Mouse (Mus musculus) midbrain, embryonic 13.5 days (tissue): ENCODE measurements around the gene 2700081O15Rik. TPM values are rescaled to one million over a fixed set of nuclear protein-coding genes. Genes with fewer than 3 reads are reported as not detected.

ENCODE experiments used
- ATAC-seq: fragments of 200-750 bp; cut with Nextera tagmentation; 2 replicates; pipeline ENCODE4 v1.8.0; 2017; ENCODE audit warnings: mild to moderate bottlenecking, moderate TSS enrichment, moderate library complexity
- H3K27ac ChIP-seq: fragments of 300-500 bp; sonication (generic); 2 replicates; pipeline ENCODE4 v1.5.1; 2015; ENCODE audit warnings: inconsistent platforms, mild to moderate bottlenecking, moderate library complexity
- H3K27me3 ChIP-seq: fragments of 300-500 bp; sonication (generic); 2 replicates; pipeline ENCODE4 v1.6.1; 2015; ENCODE audit warnings: mild to moderate bottlenecking, inconsistent platforms
- H3K36me3 ChIP-seq: fragments of 300-500 bp; sonication (generic); 2 replicates; pipeline ENCODE4 v1.6.1; 2015; ENCODE audit warnings: mild to moderate bottlenecking, inconsistent platforms
- H3K4me1 ChIP-seq: fragments of 300-500 bp; sonication (generic); replicated peaks from 2 replicates; pipeline ENCODE4 v1.6.1; 2015; ENCODE audit warnings: inconsistent platforms
- H3K4me2 ChIP-seq: fragments of 300-500 bp; sonication (generic); replicated peaks from 2 replicates; pipeline ENCODE4 v1.6.1; 2015; ENCODE audit warnings: moderate library complexity, mild to moderate bottlenecking, inconsistent platforms
- H3K4me3 ChIP-seq: fragments of 300-500 bp; sonication (generic); replicated peaks from 2 replicates; pipeline ENCODE4 v1.5.1; 2015; ENCODE audit warnings: mild to moderate bottlenecking, inconsistent platforms
- H3K9ac ChIP-seq: fragments of 300-500 bp; sonication (generic); replicated peaks from 2 replicates; pipeline ENCODE4 v1.6.1; 2015; ENCODE audit warnings: mild to moderate bottlenecking, inconsistent platforms
- H3K9me3 ChIP-seq: fragments of 300-500 bp; sonication (generic); 2 replicates; pipeline ENCODE4 v1.6.1; 2016; ENCODE audit warnings: mild to moderate bottlenecking, inconsistent platforms
- WGBS: fragments of 180-500 bp; shearing (Covaris S2); methylation state at CpG from one replicate; pipeline ENCODE4 v1.1.7; 2015; 5-methylcytosine and 5-hydroxymethylcytosine counted together
- microRNA-seq: library from miRNA; unstranded; fragments of <30 nt; microRNA quantifications from one replicate; pipeline ENCODE4, GENCODE M21; 2016
- polyA plus RNA-seq: library from polyadenylated mRNA; unstranded; fragments of >200 nt; fragmentation: Nextera tagmentation; extraction: Ambion mirVana; gene quantifications from 2 replicates; pipeline ENCODE4 v1.2.1, GENCODE M21; 2015

The 2700081O15Rik gene
- polyA plus RNA-seq, 1 experiment from 2014 or later = 17.5 TPM

DNA sequence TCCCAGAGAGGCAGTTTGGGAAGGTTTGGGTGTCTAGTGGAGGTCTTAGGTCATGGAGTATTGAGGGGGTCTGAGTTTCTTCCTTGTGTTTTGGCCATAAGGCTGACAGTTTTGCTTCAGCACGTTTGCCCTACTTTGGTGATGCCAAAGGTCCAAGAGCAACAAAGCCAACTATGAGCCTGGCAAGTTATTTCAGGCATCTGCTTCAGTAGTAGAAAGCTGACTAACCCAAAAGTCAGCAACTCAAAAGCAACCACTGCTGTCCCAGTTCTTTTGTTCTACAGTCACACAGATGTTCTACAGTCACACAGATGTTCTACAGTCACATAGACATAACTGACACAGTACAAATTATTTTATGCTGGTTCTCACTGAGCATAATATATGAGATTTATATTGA is 28.2 kb downstream of the 2700081O15Rik start:
- 93% methylated on average over 1 of the region's 1 CpGs for WGBS
- H3K4me1 ChIP-seq = peaks cover 9% of the 10 kb centered on the region; the same call in 1 of the 2 replicates
- no peak for ATAC-seq

DNA sequence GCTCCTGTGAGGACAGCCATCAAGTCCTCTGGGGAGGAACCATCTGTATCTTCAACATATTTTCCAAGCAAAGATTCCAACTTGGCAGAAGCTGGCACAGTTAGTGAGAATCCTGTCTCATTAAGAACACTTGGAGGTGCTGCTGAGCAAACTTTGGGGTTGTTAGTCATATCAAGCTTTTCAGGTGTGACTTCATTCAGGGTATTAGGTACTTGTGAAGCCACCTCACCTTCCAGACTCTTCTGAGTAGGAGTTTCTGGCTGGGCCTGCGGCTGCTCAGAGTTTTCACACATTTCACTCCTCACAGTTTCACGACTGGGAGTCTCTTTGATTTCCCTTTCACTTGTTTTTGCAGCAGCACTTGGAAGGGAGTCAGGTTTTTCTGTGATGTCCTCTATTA is 39.4 kb downstream of the 2700081O15Rik start:
- no peak overlapping the region for H3K4me2 ChIP-seq
- no peak overlapping the region for H3K9ac ChIP-seq
- no peak for ATAC-seq
- 0 out of 2 replicates have a peak, but pooled peaks cover 16% of the 10 kb centered on the region for H3K4me1 ChIP-seq
- no peak overlapping the region for H3K27ac ChIP-seq
- H3K9me3 ChIP-seq = no peaks in the 10 kb centered on the region
- no peaks in the 10 kb centered on the region for H3K27me3 ChIP-seq
- no peak overlapping the region for H3K4me3 ChIP-seq
- peaks cover 19% of the 10 kb centered on the region; the same call in 1 of the 2 replicates for H3K36me3 ChIP-seq
- 86% methylated on average over 2 of the region's 2 CpGs for WGBS

More for the DNA sequence above, 28.2 kb downstream of the 2700081O15Rik start:
- 0 out of 2 replicates have a peak, but pooled peaks cover 3% of the 10 kb centered on the region for H3K9me3 ChIP-seq
- H3K4me2 ChIP-seq = no peak overlapping the region
- H3K27ac ChIP-seq = no peak overlapping the region
- H3K4me3 ChIP-seq = no peak overlapping the region
- H3K9ac ChIP-seq = no peak overlapping the region
- H3K36me3 ChIP-seq = peaks cover 38% of the 10 kb centered on the region
- no peaks in the 10 kb centered on the region for H3K27me3 ChIP-seq

DNA sequence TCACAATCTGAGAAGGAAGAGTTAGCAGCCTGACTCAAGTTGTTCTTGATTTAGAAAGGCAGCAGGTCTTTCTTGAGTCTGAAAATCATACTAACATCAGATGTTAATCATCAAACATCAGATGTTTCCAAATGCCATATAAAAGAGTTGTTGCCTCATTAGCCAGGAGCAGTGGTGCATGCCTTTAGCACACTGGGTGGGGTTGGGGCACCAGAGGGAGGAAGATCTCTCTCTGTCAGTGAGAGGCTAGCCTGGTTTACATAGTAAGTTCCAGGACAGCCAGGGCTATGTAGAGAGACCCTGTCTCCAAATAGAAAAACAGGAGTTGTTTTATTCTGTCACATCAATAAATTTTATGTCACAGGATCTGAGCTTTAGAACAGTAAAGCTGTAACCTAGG is 41.5 kb downstream of the 2700081O15Rik start:
- Histone ChIP-seq H3K4me1 (0 out of 2 replicates have a peak, but pooled peaks cover 16% of the 10 kb centered on the region), H3K9ac (no peak overlapping the region), H3K27me3 (no peaks in the 10 kb centered on the region), H3K27ac (no peak overlapping the region), H3K9me3 (no peaks in the 10 kb centered on the region), H3K36me3 (peaks cover 24% of the 10 kb centered on the region; the same call in 1 of the 2 replicates), H3K4me3 (no peak overlapping the region), H3K4me2 (no peak overlapping the region)
- ATAC-seq = no peak

DNA sequence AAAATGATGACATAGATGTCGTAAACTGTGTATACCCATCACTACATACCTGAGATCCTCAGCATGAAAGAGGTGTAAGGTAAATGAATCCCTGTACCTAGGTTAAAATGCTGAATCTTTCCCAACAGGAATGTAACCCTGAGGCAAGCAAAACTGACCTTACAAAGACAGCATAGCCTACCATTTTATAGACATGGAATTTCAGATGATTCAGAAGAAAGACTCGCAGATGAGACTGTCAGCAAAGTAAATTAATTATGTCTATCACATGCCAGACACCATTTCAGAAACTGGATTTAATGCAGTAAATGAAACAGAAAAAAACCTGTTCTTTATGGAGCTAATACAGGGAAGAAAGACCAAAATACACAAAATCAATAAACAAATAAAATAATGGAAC is 41.9 kb downstream of the 2700081O15Rik start:
- no peak overlapping the region for H3K4me2 ChIP-seq

DNA sequence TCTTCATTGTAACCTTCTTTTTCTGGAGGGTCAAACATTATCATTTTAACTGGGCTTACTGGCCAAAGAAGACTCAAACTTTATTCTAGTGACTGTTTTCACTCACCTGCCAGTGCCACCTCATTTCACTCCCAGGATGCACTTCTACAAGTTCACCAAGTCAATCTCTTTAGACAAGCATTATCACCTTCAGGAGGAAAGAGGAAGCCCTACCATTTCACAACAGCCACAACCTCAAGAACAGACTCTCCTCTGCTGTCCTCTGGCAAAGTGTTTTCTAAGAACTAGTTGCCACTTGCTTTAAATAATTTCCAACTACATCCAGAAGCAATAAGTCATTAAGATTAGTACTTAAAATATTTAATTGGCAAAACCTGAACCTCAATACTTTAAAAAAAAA is 50.5 kb downstream of the 2700081O15Rik start:
- no peak overlapping the region for H3K4me2 ChIP-seq
- H3K36me3 ChIP-seq = peaks cover 28% of the 10 kb centered on the region
- H3K9ac ChIP-seq = no peak overlapping the region
- no peaks in the 10 kb centered on the region for H3K27me3 ChIP-seq
- H3K27ac ChIP-seq = no peak overlapping the region
- peaks cover 6% of the 10 kb centered on the region; the same call in 1 of the 2 replicates for H3K4me1 ChIP-seq
- H3K9me3 ChIP-seq = no peaks in the 10 kb centered on the region
- H3K4me3 ChIP-seq = no peak overlapping the region
- no peak for ATAC-seq

More for the DNA sequence above, 41.9 kb downstream of the 2700081O15Rik start:
- Histone ChIP-seq H3K4me1 (0 out of 2 replicates have a peak, but pooled peaks cover 16% of the 10 kb centered on the region), H3K9ac (no peak overlapping the region), H3K9me3 (no peaks in the 10 kb centered on the region), H3K4me3 (no peak overlapping the region), H3K27ac (no peak overlapping the region), H3K27me3 (no peaks in the 10 kb centered on the region), H3K36me3 (peaks cover 24% of the 10 kb centered on the region; the same call in 1 of the 2 replicates)
- WGBS = 86% methylated on average over 2 of the region's 2 CpGs
- no peak for ATAC-seq

DNA sequence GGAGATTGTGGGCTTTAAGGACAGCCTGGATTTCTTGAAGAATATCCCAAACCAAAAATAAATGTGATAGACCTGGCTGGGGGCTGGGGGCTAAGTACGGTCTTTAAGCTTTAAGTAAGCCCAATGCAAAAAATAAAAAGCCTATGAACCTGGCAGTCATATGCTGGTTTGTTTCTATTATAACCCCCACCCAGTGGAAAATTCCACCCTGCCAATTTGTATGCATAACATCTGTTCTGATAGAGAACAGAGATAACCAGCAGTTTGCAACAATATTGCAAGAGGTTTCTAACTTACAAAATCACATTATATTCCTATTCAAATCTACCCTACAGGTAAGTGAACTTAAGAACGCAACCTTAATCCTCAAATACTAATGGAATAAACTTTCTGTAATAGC is 53.2 kb downstream of the 2700081O15Rik start:
- H3K4me1 ChIP-seq = peaks cover 6% of the 10 kb centered on the region; the same call in 1 of the 2 replicates
- peaks cover 30% of the 10 kb centered on the region for H3K36me3 ChIP-seq
- H3K27me3 ChIP-seq = no peaks in the 10 kb centered on the region
- no peak overlapping the region for H3K4me2 ChIP-seq
- H3K4me3 ChIP-seq = no peak overlapping the region
- WGBS = 94% methylated on average over 2 of the region's 2 CpGs
- no peak overlapping the region for H3K9ac ChIP-seq
- ATAC-seq = no peak
- H3K27ac ChIP-seq = no peak overlapping the region
- no peaks in the 10 kb centered on the region for H3K9me3 ChIP-seq

Small RNA genes lying within 50 kb of the gene (microRNA-seq; reads per million reads assigned to microRNA genes)
- 5.2 reads per million, percentile 21 among the genes with 10 or more reads in this experiment for gene Mir6991

Other genes with a start within 250 kb of the 2700081O15Rik start
- gene Otub1, start 211.3 kb upstream of the 2700081O15Rik start, polyA plus RNA-seq = 247 and 260 TPM in 2 replicates
- gene Cox8a, start 200.0 kb upstream of the 2700081O15Rik start, polyA plus RNA-seq = 750 and 771 TPM in 2 replicates
- 73.7 and 74.6 TPM in 2 replicates for gene Naa40, start 176.4 kb upstream of the 2700081O15Rik start, polyA plus RNA-seq
- 41.1 and 52.8 TPM in 2 replicates for gene Rcor2, start 150.3 kb upstream of the 2700081O15Rik start, polyA plus RNA-seq
- 40.7 and 47.1 TPM in 2 replicates for gene Mark2, start 75.8 kb upstream of the 2700081O15Rik start, polyA plus RNA-seq
- 42.2 and 45.3 TPM in 2 replicates for gene Spindoc, start 34.6 kb upstream of the 2700081O15Rik start, polyA plus RNA-seq
- 557 and 566 TPM in 2 replicates for gene Rtn3, start 65.7 kb downstream of the 2700081O15Rik start, polyA plus RNA-seq
- 6.0 and 6.3 TPM in 2 replicates for gene Atl3, start 76.4 kb downstream of the 2700081O15Rik start, polyA plus RNA-seq
- 1.3 and 2.6 TPM in 2 replicates for gene Pla2g16, start 139.8 kb downstream of the 2700081O15Rik start, polyA plus RNA-seq
- 0.15 and 0.22 TPM in 2 replicates for gene Lgals12, start 189.6 kb downstream of the 2700081O15Rik start, polyA plus RNA-seq
- gene Hrasls5, start 194.9 kb downstream of the 2700081O15Rik start, polyA plus RNA-seq = not detected in 2 replicates